Mouse (Mus musculus): ENCODE data around the gene Gm3327.
"Not testable (repeated sequence)": the region's sequence is repeated elsewhere in the genome, so short reads cannot be mapped to it uniquely, and the experiment has no call there.

Gene Gm3327

DNA sequence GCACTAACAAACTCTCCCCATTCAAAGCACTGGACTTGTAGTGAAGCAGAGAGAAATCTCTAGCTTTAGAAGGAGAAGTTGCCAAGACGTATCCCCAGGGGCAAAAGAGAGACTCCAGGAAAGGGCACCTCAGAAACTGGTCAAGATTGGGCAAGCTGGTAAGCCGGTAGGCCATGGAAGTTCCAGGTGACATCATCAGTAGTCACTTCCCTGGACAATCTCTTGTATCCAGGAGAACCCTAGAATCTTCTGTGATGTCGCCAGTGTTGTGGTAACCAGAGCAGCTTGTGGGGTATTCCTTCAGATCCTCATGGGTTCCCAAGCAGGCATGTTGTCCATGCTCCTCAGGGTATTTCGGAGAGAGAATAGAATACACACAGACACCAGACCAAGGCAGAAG lies at the start of gene Gm3327:
TSS of gene Gm3327 (plus strand) at position 301 of the 400 bp plus-strand sequence.
- DNase-seq (ENCODE audit: inconsistent age in 2 of 2, low spot score in 1 of 2): not testable (repeated sequence)

DNA sequence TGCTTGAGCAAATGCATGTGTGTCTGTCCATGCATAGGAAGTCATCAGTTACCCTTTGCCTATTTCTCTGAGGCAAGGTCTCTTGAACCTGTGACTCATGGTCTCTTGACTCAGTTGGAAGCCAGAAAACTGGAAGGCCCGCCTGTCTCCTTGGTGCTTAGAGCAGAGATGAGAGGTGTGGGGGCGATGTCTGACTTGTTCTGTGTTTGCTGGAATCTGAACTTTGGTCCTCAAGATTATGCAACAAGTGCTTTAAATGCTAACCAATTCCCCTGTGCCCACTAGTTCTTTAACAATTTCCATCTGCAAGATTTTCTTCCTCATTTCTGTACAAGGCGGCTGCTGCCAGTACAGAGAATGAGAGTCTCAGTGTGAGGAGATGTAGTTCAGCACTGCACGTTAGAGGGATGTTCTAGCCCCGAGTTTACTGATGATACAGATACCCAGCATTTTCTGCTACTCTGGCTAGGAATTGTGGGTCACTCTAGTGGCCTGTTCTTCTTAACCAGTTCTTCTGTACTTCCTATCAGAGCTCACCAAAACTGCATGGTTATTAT lies 45.8 kb upstream of the Gm3327 start:
- not testable (repeated sequence) for DNase-seq (ENCODE audit: inconsistent age in 2 of 2, low spot score in 1 of 2)

DNA sequence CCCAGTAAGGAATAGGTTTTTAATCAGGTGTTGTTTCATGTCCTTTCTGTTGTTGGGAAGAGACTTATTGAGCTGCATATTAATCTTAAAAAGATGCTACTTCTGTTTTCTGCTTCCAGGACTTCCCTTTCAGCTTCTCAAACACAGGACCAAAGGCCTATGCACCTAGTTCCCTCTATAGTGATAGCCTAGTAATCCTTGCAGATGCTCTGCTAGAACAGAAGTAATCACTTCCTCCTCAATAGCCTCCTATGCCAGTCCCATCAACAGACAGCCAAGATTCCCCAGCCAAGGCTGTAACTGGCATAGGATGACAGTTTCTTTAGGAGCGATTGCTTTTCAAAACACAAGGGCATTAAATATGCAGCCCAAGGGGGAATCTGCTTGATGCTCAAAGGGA lies 37.1 kb upstream of the Gm3327 start:
- DNase-seq (ENCODE audit: inconsistent age in 2 of 2, low spot score in 1 of 2): not testable (repeated sequence)

DNA sequence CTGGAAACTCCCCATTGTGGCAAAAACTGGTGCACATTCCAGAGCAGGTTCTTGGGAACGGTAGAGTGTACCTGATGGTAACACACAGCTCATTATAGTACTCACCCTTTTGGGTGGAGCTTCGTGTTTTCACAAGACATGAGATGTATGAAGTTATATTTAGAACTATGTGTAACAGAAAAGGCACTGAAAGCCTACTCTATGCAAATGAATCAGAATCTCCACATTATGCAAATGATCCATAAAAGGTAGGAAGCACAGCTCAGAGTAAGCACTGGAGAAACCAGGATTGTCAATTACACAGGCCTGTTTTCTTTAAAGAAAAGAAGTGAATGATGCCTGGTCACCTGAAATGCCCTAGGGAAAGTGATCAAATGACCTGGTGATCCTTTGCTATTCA lies 36.1 kb upstream of the Gm3327 start:
- DNase-seq (ENCODE audit: inconsistent age in 2 of 2, low spot score in 1 of 2): not testable (repeated sequence)

DNA sequence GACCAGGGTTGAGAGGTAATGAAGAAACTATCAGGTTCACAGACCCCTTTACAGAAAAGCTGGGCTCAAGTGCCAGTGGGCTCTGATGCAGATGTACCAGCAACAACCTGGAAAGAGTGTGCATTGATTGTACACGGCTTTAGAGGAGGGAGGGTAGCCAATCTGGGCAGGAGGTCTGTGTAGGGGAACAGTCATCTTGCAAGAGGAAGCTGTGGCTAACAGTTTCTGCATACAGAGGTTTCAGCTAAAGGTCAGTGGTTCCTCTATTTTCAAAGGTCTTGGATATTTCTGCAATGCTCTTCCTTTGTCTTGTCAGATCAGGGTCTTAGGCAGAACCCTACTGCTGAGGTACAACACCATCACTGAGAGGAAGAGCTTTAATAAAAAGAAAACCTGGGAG lies 32.1 kb upstream of the Gm3327 start:
- not testable (repeated sequence) for DNase-seq (ENCODE audit: inconsistent age in 2 of 2, low spot score in 1 of 2)

DNA sequence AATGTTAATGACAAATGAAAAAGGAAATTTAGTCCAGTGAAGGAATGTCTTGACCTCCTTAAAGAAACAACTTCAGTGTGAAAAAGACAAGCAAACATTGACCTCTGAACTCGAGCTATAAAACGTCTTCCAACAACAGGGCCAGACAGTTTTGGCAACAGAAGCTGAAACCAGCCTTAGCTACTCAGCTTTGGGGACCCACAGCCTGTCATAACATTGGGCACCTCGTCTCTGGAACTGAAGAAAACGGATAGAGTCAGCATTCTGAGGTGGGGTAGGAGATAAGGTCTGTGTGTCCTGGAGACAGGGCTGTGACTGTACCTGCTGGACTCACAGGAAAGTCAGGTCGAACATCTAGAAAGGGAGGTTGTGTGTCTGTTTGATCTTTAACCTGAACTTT lies 29.2 kb upstream of the Gm3327 start:
- DNase-seq (ENCODE audit: inconsistent age in 2 of 2, low spot score in 1 of 2): not testable (repeated sequence)

DNA sequence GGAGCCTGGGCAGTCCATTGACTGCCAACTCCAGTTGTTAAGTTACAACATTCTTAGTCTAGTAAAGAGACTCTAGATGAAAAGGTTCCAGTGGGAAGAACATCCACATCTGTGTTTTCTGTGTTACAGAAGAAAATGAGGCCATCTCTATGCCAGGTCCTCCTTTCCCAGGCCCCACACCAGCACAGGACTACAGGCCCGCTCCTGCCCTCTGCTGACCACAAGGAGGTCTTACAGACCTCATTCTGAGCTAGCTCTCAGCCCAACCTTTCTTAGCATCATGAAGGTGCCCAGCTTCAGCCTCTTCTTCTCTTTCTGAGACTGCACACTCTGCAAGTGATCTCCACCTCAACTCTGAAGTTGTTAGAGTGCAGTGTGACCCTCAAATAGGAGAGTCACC lies 23.6 kb upstream of the Gm3327 start:
- DNase-seq (ENCODE audit: inconsistent age in 2 of 2, low spot score in 1 of 2): not testable (repeated sequence)

DNA sequence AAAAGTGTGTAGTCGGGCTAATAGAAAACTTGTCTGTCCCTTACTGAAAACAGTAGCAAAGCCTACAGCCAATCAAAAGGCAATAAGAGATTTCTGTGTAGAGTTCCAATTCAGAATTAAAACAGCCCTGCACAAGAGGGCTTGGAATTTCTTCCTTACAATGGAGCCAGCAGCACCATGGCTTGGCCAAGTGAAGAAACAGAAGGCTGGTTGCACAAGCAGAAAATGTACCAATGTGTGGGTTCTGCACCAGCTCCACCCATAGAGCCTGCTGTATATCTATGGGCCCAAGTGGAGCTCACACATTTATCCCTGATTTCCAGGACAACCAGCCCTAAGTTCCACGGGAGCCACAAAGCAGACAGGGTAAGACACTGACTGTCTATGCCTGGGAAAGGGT lies 21.3 kb upstream of the Gm3327 start, which contains the start of gene Ear2:
TSS of gene Ear2 (plus strand) at position 301 of the 400 bp plus-strand sequence.
- not testable (repeated sequence) for DNase-seq (ENCODE audit: inconsistent age in 2 of 2, low spot score in 1 of 2)

DNA sequence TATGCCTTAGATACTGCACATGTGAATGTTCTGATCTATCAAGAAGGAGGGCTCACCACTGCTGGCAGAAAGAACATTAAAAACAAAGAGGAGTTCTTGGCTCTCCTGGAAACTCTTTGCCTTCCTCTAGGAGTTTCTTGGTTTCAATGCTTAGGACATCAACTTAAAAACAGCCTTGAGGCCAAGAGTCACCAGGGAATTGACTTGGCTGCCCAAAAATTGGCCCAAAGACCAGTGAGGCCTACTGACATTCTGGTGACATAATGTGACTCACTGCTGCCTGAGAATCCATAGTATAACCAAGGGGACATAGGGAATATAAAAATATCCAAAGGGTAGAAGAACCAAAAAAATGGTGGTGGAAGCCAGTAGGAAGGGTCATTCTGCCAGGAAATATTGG lies 12.7 kb upstream of the Gm3327 start:
- DNase-seq (ENCODE audit: inconsistent age in 2 of 2, low spot score in 1 of 2): peak in 1 of 2 experiments; percentile 17
